Mouse (Mus musculus) c-Kit-negative CD71-positive TER-119-positive erythroid progenitor cells, embryonic 14.5 days (primary cell): ENCODE measurements around the gene Cfap61.

ENCODE experiments used
- DNase-seq: peaks from one replicate; pipeline ENCODE4 v3.0.0-alpha.2; 2013; ENCODE audit warnings: low read depth, low spot score

The Cfap61 gene

DNA sequence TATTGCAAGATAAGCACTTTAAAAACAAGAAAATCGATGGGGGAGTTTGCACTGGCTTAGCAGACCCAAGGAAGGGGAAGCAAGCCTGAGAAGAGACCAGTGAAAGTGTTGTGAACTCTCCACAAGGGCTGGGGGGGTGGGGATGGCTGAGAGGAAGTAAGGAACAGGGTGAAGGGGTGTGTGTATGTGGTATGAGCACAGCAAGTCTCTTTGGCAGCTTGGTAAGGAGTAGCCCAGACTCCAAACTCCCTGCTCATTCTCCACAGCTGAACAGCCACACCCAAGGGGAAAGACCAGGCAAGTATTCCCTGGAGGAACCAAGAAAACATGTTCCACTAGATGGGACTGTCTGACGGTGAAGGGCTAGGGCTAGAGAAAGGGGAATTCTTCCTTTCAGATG is 76.2 kb downstream of the Cfap61 start:
- DNase-seq: no peak

DNA sequence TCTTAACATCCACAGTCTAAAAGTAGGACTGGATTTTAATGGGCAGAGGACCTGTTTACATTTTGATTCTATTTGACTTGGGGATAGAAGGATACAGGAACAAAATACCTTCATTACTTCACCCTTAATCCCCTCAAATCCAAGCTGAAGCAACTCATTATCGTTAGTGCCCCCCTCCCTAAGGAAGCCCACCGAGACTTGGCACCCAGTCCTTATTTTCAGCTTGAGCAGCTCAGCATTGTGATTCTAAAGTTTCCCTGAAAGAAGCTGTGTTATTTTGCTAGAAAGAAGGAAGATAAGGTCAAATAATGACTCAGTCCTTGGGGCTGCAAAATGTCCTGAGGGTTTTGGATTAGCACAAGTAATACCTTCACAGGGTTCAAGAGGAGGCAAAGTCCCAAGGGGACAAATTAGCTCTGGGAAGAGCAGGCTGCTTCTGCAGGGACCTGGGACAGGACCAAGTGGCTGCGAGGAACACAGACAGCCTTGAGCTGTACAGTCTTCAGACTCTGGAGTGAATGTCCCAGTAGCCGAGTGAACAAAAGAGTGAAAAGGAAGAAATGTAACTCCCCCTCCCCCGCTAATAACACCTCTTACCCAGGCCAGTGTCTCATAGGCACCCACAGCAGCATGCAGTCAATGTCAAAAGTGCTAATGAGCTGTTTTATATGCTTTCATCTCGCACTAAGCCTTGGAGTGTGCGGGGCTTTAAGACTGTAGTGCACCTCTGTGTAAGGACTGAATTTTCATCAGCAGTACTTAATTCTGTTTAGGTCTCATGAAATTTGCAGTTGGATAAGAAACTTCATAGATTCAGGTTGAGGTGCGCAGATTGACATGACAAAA is 81.0 kb downstream of the Cfap61 start:
- DNase-seq: no peak

DNA sequence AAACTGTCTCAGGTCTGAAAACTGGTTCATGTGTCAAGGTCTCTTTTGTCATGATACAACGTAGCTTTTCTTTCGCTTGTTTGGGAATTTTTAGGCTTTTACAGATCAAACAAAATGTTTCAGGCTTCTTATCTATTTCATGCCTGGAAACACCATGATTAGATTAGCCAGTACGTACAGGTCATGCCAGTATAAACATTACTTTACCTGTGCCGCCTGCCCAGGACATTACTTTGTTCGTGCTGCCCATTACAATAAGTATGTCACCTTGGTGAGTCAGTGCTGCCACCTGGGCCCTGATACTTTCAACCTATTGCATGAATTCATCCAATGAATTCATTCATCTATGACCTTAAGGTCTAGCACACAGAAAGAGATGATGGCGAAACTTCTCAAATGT is 88.3 kb downstream of the Cfap61 start:
- no peak for DNase-seq

DNA sequence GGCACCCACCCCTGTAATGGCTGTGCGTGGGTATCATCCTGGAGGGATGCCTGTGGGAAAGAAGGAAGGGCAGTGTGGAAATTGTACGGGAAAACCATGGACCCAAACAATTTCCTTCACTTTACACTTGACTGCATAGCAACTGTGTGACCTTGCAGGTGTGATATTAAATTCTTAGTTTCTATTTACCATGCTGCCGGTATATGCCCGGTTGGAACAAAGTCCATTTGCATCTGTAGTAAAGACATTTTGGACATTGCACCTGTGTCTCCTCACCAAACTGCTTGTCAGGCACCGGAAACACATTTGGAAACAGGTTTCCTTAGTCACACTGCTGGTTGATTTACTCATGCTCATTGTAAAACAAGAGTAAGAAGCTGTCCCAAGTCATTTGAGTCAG is 109.1 kb downstream of the Cfap61 start:
- no peak for DNase-seq

DNA sequence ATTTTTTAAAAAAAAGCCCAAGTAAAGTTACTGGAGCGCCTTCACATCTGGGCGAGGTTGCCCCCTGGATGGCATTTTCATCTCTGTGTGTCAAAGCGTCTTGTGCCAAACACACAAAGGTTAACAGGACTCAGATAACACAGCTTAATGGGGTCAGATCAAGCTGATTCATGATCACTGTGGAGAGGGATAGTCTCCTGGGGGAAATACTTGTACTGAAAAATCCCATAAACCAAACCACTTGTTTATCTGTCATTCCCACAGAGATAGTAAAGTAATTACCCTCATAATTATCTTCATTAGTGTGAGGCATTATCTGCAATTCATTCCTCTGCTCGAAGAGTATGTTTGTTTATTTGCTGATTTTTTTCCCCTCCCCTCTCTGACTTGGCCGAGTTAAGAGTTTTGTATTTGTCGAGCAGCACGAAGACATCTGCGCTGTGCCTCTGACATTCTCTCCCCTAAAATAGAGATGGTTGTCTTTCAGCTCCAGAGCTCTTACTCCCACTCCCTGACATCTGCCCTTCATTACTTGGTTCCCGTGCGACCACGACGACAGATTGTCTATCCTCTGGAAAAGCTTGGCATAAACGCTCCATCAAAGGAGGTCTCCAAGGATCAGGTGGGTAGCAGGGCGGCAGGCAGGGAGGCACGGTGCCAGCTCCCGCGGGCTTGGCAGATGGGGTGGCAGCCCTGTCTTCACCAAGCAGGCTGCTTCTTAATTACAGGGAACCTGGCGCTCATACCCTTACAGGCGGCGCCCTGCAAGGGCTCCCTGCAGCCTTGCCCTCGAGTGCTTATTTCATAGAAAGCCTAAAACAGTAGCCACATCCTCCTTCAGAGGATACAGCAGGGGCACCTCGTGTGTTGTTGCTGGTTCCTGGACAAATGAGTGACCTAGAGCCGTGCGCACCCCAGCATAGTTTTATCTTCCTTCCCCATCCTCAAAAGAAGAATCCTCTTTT is 110.6 kb downstream of the Cfap61 start:
- DNase-seq: no peak

DNA sequence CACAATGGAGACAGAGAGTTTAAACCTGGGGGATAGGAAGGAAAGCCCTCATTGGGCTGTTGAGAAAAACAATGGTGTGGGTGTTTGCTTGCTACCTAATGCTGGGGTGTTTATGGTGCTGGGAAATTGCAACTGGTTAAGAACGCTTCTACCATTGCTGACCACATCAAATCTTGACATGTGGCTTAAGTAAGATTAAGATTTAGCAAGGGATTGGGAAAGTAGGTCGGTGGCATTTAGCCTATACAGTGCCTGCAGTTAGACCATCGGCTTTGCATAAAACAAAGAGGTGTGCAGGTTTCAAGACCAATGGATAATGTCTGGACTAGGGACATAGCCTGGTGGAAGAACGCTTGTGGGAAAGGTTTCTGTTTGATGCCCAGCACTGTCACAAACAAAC is 113.1 kb downstream of the Cfap61 start:
- DNase-seq: no peak

DNA sequence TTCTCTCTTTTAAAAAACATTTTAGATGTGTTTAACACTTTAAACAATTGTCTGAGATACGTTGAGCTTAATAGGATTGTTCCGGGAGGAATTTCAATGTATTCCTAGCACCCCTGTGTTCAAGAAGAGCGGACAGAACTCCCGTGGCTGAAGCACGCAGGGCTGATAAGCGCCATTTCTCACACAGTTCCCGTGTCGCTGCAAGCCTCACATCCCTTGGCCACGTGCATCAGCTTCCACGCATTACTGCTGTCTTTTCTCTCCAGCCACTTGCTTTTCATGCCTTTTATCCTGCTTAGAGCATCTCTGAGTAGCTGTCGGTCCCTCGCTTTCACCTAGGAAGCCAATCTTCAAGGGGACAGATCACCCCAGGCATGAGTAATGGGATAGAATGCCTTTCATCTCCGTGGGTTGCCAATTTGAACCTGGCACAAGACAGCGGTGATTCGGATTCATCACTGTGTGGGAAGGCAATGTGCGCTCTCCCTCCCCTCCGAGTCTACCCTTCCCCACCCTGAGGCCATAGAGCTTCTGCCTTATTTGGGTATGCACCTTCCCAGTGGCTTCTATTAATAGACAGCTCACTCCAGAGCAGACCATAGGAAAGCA is 113.7 kb downstream of the Cfap61 start:
- DNase-seq: no peak

DNA sequence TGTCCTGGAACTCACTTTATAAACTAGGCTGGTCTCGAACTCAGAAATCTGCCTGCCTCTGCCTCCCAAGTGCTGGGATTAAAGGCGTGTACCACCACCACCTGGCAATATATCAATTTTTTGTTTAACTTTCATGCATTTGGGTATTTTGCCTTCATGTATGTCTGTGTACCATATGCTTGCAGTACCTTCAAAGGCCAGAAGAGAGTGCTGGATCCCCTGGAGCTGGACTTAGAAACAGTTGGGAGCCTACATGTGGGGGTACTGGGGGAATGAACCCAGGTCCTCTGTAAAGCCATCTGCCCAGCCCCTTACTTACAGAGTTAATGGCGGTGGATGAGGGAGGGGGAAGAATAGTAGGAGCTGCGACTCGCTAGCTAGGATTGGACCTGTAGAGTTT is 114.8 kb downstream of the Cfap61 start:
- DNase-seq: no peak

DNA sequence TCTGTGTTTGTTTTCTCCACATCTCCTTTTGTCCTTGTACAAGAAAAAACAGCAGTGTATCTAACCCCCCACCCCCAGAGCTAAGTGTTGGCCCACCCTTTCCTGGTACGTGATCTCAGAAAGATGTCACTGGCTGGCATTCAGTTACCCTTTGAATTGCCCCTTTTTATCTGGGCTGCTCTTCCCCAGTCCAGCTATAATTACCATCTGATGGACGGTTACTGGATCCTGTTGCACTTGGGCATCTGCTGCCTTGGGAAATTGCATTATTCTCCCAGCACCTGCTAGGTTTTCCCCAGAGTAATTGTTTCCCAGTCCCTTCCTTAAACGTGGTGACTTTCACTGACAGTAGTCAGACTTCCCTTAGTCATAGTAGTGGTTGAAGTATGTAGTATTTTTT is 115.5 kb downstream of the Cfap61 start:
- no peak for DNase-seq

DNA sequence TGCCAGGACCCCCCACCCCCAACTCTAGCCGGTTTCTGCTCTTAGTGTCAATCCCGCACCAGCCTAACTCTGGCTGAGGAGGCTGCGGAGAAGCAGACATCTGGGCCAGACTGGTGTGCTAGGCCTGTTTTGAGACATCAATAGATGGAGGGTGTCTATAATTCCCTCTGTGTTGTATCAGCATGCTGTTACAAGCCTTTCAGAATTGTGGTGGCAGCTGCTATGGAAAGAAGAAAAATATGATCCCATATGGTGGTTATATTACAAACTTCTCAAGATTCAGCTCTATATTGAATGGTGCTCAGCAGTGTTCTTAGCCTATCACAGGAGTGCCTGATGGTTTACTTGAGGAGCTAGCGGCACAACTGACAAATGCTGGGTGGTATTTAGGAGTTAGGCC is 116.8 kb downstream of the Cfap61 start:
- DNase-seq: no peak

DNA sequence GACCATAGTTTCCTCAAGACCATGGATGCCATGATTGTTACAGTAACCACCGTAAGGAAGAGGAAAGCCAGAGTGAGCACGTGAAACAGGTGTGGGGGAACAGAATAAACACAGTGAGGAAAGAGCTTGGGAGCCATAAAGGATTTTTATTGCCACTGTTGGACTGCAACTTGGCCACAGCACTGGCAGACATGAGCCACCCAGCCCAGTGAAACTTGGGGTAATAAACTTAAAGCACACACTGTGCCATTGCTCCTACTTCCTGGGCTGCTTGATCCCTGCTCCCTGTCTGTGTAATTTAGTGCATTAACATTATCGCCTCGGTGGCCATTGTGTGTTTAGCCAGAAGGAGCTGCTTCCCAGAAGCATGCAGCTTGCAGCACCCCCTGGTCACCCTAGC is 122.5 kb downstream of the Cfap61 start:
- no peak for DNase-seq

DNA sequence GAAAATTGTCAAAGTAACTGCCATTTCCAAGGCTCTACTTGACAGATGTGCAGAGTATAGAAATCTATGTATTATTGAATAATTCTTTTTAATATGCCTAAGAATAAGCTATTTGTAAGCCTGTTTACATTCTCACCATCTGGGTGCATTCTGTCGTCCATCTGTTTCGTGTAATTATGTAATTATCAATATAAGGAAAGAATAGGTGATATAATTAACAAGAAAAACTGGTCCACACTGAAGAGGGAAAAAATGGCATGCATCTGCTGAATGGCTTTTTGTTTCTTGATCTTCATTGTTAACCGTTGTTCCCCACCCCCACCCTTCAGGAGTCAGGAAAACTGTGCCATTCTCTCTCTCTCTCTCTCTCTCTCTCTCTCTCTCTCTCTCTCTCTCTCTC is 124.2 kb downstream of the Cfap61 start:
- DNase-seq: no peak

DNA sequence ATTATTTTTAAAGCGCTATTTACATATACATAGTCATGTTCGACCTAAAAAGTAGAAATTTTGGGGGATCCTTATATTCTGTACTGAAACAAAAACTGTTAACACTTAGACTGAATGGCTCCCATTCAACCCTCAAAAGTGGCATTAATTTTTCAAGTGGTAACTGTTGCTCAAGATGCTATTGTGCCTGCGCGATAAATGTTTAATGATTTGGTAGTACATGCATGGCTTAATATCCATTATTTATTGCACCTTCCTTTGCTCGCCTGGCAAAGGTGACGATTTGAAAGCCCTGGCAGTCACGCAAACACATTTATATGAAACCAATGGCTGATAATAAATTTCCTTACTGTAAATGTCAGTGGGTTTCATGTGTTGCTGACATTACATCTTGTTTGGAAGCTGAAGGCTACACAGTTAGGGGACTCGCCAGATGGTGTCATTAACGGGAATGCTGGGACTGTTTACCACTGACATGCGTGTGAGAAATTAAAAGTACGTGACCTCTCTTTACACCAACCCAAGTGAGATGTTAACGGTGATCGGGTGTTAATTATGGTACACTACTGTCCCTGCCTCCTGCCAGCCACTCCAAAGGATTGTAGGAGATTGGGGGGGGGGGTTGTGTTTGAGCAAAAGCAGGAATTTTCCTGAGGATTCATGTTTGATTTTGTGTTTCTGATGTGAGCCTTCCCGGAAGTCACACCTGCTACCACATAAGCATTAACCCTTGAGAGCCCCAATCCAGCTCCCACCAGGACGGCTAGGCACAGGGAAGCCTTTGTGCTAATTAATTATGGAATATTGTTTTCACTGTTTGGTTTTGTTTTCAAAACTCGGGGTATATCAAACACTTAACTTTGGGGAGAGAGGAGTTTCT is 127.1 kb downstream of the Cfap61 start:
- no peak for DNase-seq

DNA sequence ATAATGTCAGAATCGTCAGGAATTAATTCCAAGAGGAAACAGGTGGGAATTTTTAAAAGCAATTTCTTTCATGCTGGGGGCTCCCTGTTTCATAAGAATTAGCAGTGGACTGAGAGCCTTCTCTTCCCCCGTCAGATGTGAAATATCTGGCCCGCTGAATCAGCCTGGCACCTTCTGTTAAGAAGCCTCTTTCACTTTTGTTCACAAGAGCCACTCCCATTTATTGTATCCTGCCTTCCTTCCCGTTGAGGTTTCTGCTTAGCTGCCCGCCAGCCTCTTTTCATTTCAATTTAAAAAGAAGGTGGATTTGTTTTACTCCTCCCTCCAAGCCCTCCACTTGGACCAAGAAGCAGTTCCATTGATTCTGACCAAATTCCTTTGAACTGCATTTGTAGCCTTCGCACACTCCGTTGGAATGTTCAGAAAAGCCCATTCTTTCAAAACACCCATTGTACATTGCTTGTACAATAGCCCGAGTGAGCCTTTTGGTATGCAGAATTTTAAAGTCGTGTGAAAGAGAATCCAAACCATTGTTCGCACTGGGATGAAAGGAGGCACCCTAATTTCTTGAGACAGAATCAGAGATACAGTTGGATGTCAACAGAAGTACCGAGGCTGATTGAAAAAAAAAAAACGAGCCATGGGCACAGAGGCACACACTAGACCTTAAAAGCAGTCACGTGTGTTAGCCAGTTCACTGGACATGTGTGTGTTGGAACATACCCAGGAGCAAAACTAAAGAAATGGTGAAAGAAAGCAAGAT is 127.9 kb downstream of the Cfap61 start:
- DNase-seq: no peak

DNA sequence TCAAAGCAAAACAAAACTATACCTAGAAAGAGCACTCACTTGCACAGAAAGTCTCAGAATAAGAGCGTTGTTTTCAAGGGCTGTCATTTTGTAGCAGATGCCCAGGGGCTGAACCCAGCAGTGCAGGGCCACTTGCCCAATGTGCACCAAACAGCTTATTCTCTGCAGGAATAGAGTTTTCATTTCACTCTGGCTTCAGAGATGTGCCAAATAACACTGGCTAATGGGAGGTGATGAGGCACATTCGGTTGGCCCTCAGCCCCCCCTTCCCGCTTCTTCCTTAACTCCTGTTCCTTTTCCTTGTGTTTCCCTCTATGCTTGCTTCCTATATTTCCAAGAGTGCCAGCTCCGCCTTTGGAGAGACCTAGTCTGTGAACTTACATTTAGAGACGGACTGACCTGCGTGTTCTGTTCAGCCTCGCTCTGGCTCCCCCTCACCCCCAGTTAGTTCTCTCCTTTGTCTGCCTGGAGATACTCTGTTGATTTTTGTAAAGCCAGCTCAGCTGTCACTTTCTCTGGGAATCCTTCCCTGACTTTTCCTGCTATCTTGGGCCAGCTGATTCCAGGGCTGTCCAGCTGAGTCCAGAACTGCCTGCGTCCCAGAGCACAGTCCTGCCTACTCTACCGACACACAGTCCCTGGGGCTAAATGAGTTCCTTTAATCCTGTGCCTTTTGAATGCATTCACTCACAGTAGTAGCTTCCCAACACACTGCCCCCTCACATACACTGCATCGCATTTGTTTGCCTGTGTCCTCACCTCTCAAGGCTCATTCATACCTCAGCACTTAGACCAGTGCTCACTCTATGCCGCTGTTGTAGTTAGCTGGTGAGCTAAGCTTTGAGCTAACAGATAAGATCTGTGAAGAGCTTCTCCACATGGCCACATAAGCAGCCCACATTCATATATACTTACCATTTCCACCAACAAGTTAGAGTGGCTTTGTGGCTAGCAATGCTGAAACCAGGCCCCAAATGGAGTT is 128.8 kb downstream of the Cfap61 start:
- DNase-seq: no peak

DNA sequence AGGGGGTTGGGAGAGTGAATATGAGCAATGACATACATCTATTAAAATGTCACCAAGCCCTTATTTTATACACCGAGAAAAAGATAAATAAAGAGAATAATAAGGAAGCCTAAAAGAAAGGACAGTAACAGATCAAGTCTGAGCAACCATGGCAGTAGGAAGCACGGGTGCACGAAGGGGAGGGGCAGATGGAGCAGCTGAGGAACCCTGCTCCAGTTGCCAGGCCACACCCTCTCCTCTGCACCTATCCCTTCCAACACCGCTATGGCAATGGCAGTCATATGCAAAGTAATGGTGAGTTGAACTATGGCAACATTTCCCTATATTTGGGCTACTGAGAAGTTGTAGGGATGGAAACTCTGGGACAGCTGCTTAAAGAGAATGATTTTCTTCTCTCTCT is 132.8 kb downstream of the Cfap61 start:
- DNase-seq: no peak

DNA sequence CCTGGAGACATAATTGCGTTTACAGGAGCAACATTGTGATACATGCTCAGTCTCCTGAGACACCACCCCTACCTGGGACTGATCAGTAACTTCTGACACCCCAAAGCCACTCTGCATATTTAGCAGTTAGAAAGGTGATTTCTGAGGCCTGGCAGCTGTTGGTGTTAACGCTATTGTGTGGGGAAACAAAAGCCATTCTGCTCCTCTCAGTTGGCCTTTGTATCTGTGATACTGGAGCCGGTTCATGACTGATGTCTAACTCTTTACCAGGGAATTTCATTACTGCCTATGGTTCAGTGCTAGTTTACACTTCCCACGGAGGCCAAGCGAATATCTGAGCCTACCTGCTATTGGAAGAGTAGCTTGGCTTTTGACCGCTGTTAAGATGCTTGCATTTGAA is 138.7 kb downstream of the Cfap61 start:
- no peak for DNase-seq

DNA sequence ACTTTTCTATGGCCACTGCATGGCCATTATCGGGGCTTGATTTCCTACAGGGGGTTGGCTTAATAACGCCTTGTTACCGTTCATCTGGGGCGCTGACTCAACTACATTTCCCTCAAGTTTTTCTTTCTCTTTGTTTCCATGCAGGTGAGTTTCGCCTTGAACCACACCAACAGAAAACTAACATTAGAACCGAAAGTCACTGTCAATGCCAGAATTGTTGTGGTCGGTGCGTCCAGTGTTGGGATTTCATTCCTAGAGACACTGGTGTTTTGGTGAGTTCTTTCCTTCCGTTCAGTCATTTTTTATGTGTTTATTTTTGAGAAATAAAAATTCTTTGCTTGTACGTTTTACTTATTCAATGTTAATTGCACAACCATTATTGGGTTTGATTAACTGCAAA is 142.5 kb downstream of the Cfap61 start:
- DNase-seq: no peak

DNA sequence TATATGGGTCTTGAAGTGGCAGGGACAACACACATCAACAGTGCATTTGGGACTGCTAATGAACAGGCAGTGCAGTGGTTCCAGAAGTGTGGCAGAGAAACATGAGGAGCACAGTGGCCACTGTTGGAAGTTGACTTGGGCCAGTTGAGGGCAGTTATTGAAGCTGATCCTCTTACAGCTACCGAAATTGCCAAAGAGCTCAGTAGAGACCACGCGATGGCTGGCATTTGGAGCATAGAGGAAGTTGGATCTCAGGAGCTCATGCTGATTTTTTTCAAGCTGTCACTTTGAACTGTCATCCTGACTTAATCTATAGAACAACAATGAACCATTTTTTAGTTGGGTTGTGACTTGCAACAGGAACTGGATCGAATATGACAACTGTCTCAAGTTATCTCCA is 145.7 kb downstream of the Cfap61 start:
- DNase-seq: no peak
